Mouse (Mus musculus): ENCODE measurements around the gene Oxsm.

DNA sequence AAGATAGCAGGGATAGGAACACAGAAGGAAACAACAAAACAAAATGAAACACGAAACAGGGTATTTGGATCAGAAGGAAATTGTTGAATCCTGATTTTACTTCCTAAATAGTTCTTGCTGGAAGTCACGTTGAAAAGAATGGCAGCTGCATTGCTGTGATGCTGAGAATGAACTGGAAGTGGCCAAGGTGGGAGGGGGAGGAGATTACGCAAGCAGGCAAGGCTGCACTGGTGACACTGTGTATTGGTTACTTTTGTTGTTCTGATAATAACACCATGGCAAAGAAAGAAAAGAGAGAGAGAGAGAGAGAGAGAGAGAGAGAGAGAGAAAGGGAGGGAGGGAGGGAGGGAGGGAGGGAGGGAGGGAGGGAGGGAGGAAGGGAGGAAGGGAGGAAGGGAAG, 13.1 kb downstream of the Oxsm start:
- TF ChIP-seq POLR2A (IDR thresholded peaks at IDR 0.05; ENCODE audit: insufficient read length, low read depth), result no peak
- TF ChIP-seq E2F4 (IDR thresholded peaks at IDR 0.05; ENCODE audit: insufficient read depth), result no peak
- no peak for TF ChIP-seq MAX (IDR thresholded peaks at IDR 0.05; ENCODE audit: low read depth)

Data from myocyte (in vitro differentiated cells).